Mouse (Mus musculus) thymus, postnatal 10 days (tissue): ENCODE results near the gene Plac1.

ENCODE experiments used
- DNase-seq, 2 experiments: peaks; one replicate each; pipeline ENCODE4 v3.0.0; 2021; ENCODE audit warnings: low spot score in 2 of 2

Plac1 gene

GRCm38 (mm10) chrX:53201616-53202015, 38.3 kb downstream of the Plac1 start:
- no peak for DNase-seq

DNA sequence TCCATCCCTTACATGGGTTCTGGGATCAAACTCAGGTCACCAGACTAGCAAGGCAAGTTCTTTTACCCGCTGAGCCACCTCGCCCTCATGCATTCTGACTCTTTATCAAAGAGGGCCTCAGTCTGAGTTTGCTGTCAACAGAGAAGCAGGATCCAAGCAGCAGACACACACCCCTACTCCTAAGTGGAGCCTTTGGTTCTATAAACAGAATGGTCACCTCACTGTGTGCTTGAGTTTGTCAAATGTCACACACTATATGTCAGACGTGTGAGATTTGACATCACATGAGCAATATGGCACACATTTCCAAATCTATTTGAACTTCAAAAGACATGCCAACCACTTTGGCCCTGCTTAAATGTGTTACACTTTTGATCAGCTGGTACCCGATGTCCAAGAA, 42.2 kb downstream of the Plac1 start:
- no peak for DNase-seq

- no peak for DNase-seq
Observed at GRCm38 (mm10) chrX:53196392-53196791, 43.5 kb downstream of the Plac1 start.

DNA sequence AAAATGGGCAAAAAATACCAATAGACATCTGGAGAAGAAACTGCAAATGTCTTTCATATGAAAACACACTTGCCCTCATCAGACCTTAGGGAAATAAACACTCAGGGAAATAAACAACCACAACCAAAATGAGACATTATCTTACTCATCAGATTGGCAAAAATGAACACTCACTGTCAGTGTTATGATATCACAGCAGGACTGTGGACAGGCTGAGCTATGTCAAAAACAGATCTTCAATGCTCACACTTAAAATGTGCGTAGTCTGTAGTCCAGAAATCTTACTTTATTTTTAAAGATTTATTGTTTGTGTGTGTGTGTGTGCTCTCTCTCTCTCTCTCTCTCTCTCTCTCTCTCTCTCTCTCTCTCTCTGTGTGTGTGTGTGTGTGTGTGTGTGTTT, 51.2 kb downstream of the Plac1 start:
- DNase-seq: no peak

GRCm38 (mm10) chrX:53179801-53180200, 60.1 kb downstream of the Plac1 start:
- no peak for DNase-seq

DNA sequence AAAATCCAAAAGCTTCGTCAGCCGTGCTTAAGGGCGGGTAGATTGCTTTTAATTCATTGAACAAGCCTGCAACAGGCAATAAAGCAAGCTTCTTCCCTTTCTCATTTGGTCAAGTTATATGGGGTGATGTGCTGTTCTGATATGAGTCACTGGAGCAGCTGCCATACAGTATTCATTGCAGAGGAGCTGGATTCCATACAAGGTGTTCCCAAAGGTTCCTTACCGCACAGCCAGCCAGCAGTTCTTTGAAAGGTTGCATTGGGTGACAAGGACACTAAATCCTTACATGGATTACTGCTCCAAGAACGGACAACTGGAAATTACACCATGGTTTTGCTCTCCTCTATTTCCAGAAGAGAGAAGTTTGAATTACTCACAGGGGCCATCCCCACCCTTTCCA, 63.6 kb downstream of the Plac1 start:
- DNase-seq: no peak

DNA sequence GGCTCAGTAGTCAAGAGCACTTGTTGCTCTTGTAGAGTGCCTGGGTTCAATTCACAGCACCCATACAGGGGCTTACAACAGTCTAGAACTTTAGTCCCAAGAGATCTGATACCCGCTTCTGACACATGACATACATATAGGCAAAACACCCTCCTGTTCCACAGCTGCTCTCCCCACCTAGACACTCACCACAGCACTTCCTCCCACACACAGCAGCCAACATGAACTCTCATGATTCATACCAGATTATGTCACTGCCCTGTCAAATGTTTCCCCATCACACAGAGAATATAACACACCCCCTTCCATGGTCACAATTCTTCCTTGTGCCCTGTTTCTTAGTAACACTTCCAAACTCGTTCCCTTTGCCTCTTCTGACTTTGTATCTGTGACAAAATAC, 71.3 kb downstream of the Plac1 start:
- no peak for DNase-seq

GRCm38 (mm10) chrX:53166901-53167525, 72.9 kb downstream of the Plac1 start:
- no peak for DNase-seq

DNA sequence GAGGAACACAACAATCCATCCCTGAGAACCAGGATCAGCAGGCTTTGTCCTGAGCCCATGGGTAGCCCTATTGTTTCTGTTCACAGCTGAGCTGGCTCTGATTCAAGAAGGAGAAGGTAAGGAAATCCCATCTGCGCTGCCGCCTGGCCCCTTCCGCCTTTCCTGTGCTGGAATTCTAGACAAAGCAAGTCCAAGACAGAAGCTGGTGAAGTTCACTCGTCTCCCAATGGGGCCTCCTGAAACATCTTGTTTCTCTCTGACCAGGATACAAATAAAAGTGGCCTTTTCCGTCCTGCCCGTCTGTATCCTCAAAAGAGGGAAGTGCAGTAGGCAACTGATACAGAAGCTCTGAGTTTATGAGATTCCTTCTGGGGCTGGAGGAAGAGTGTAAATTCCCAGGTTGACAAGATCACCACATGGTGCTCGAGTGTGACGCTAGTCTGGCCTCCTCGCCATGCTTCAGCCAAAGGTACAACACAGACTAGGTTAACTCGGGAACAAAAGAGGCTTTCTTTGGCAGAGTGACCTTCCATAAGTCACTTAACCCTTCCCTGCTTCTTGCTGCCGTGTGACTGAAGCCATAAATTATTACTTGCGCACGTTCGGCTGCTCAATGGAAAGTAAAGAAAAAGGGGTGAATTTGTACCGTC, 73.5 kb downstream of the Plac1 start:
- no peak for DNase-seq

DNA sequence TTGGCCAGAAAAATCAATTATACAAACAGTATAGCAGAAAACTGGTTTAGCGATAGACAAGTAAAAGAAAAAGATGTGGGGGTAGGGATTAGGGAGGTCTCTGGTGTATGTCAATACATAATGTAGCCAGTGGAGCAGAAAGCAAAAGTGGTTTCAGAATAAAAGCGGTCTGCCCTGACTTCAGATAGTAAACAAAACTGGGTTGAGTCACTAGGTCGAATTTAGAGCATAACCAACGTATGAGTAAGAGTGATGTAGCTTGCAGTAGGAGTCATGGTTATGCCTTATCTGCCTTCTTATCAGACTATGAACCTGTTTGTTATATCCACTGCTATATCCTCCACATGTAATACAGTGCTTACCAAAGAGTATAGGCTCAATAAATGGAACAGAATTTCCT, 77.3 kb downstream of the Plac1 start:
- no peak for DNase-seq

DNA sequence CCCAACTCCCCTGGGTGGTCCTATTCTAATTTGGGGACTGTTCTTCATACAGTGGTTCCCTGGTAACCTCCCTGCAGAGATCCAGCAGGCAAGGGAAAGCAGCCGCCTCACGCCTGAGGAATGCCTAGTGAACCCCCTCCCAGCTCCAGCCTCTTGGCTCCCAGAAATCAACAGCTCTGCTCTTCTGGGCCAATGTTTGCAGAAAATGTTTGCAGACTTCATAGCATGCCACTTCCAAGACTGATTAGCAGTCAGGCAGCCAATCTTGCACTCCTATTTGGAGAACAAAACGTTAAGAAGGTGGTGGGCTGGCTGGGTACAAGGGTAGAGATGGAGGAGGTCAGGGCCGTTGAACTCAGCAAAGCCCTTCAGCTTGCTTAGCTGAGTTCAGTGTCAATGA, 78.3 kb downstream of the Plac1 start:
- DNase-seq: no peak

- DNase-seq: peak in 1 of 2 experiments; percentile 6
Observed at GRCm38 (mm10) chrX:53161115-53161514, 78.8 kb downstream of the Plac1 start.

DNA sequence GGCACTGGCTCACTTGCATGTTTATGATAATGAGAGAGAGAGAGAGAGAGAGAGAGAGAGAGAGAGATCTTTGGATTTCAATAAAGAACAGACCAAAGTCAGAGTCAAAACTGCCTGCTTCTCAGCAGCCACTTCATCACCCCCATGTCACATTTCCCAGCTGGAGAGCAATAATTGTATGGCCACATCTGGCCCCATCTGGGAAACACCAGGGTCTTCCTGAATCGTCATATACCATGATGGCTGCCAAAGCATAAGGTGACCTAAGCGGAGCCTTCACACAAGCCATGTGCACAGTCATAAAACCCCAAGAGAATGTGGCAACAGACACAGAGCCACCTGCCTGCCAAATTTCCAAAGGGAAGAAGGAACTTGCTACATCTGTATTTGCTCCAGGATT, 91.9 kb downstream of the Plac1 start:
- DNase-seq: no peak

DNA sequence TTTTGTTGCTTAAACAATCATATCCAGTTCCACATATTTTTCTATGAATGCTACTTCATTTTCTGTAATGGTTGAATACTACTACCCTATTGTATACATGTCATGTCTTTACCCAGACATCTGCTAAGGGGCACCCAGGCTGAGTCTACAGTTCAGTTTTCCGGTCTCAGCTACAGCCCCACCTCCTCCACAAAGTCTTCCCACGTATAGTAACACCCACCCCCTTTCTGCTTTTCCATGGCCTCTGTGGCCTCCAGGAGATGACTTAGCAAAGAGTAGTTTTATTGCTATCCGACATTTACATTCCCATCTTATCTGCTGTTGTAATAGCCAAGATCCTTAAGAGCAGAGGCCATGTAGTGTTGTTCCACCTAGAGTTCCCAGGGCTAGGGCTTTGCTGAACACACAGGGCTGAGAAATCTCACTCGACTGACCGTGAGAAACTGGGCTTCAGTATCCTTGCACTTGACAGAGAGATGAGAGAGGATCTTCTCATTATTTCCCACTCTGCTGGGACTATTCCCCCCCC, 93.5 kb downstream of the Plac1 start:
- no peak for DNase-seq

GRCm38 (mm10) chrX:53139641-53140040, 100.3 kb downstream of the Plac1 start:
- DNase-seq: no peak

DNA sequence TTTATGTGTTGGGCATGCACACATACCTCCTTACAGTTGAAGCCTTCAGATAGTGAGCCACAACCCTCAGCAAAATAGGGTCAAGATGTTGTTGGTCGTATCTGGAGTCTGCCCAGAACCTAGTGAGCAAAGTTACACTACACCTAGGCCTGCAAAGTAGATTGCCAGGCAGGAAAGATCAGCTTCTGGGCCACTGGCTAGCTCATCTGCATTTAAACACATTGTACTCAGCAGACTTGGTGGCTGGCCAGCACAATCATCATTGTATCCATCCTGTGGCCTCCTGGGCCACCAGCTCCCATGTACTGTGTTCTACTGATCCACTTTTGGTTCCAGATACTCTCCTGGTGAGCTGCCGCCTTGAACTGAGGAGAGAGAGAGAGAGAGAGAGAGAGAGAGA, 102.8 kb downstream of the Plac1 start:
- no peak for DNase-seq

DNA sequence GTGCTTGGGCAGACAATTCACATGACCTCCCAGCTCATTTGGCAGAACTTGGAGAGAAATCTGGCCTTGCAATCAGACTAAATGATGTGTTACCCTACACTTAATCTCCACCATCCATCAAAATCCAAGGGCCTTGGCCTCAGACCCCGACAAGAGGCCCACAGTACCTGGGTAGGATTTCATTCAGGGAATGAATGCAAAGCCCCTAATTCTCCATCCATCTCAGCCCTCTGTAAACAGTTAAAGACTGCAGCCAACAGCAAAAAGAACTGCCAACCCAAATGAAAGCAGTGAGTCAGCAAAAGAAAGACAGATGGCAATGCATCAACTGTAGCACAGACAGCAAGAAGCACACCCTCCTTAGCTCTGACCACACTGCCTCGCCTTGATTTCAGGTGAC, 110.4 kb downstream of the Plac1 start:
- no peak for DNase-seq

GRCm38 (mm10) chrX:53126492-53127033, 113.3 kb downstream of the Plac1 start:
- DNase-seq: no peak

DNA sequence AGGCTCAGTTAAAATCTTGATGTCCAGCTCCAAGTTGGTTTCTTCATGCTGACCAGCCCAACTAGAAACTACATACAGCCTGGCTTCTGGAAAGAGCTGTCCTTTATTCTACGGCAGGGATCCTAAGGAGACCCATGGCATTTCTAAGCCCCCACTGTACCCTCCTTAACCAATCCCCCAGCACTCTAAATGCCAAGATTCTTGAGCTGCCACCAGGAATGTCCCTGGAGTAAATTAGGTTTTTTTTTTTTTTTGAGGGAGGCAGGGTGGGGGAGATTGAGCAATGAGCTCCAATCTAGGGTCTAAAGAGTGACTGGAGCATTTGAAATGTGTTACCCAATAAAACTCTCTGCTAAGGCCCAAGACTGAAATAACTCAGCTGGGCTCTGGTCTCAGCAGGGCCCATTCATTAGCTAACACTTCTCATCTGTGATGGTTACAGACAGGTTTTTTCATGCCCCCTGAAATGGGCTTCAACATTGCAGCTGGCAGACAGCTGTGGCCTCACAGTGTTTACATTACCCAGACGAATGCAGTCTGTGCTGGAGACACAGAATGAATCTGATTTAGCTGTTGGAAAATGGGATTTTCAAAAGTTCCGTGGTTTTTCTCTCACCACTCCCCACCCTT, 114.0 kb downstream of the Plac1 start:
- no peak for DNase-seq

- no peak for DNase-seq
Observed at GRCm38 (mm10) chrX:53123562-53123961, 116.3 kb downstream of the Plac1 start.

DNA sequence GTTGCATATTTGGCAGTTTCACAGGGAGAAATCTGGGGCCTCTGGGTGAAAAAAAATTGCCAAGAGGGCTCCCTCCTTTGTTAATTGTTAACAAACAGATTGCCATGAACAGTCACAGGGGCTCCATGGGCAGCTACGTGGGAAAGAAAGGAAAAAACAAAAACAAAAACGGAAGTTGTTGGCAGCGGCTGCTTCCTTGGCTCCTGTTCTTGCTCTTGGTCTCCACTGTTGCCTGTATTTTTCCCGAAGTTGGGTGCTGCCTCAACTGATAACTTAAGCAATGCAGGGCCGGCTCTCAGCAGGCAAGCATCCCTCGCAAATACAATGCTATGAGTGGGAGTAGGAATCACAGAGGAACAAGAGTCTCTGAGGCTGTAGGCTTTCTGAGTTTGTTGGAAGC, 121.3 kb downstream of the Plac1 start:
- DNase-seq: no peak

DNA sequence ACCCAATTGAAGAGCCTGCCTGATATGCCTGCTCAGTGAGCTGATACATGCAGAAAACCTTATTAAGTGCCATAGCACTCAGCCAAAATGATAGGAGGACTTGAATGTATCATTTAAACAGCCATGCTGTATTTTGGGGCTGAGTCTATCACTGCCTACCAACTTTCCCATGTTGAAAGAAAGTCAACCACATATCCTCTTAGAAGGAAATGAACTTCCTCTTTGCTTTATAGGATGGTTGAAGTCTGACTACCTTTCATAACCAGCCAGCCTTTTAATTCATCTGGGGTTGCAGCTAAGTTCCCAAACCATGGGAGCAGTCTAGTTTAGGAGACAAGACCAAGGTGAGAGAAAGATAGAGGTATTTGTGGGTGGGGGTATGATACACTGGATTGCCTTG, 121.9 kb downstream of the Plac1 start:
- DNase-seq: no peak

GRCm38 (mm10) chrX:53114994-53115393, 124.9 kb downstream of the Plac1 start:
- no peak for DNase-seq
